ENCODE assay signal across 8 mouse cellular contexts in the genomic region with DNA sequence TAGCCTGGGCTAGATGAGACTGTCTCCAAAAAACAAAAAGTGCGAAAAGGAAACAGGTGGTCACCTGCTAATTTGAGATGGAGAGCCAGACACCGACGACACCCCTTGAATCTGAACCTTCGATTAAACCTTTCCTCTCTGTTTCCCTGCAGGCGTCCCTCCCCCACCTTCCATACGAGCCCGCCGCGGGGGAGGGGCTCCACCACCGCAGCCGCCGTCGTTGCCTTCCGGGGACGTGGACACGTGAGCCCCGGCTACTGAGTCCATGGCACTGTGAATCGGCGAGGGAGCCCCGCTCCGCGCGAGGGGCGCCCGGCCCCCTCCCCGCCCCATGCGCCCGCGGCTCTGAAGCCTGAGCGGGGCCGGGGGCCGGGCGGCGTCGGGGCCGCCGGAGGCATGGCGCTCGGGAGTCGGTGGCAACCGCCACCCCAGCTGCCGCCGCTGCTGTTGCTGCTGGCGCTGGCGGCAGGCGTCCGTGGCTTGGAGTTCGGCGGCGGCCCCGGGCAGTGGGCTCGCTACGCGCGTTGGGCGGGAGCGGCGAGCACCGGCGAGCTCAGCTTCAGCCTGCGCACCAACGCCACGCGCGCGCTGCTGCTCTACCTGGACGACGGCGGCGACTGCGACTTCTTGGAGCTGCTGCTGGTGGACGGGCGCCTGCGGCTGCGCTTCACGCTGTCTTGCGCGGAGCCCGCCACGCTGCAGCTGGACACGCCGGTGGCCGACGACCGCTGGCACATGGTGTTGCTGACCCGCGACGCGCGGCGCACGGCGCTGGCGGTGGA. TPM values are rescaled to one million over a fixed set of nuclear protein-coding genes. Genes with fewer than 3 reads are reported as not detected.
DNase-seq lines count a peak whose midpoint lies in the region; ATAC-seq and TF ChIP-seq lines count a peak whose summit lies in the region.

No protein-coding gene starts in this region.

- H3K9ac ChIP-seq in heart, embryonic 13.5 days: no peak overlapping the region
- H3K9ac ChIP-seq in hindbrain, postnatal 0 days (replicated peaks; ENCODE audit: low read length): peak overlapping the region; percentile 41
- no peak overlapping the region for H3K9ac ChIP-seq in lung, embryonic 16.5 days (ENCODE audit: low read length)
- H3K9ac ChIP-seq in stomach, embryonic 16.5 days (ENCODE audit: low read length): no peak overlapping the region

- H3K4me1 ChIP-seq in heart, embryonic 13.5 days: peaks cover 17% of the 10 kb centered on the region
- H3K4me1 ChIP-seq in hindbrain, postnatal 0 days (ENCODE audit: insufficient read depth, low read length): peaks cover 41% of the 10 kb centered on the region
- peaks cover 13% of the 10 kb centered on the region for H3K4me1 ChIP-seq in lung, embryonic 16.5 days (replicated peaks; ENCODE audit: control insufficient read depth, insufficient read depth, low read length)
- H3K4me1 ChIP-seq in stomach, embryonic 16.5 days (ENCODE audit: control insufficient read depth, insufficient read depth, low read length): peaks cover 9% of the 10 kb centered on the region

- H3K4me2 ChIP-seq in heart, embryonic 13.5 days: peak overlapping the region; percentile 63
- peak overlapping the region; percentile 53 for H3K4me2 ChIP-seq in hindbrain, postnatal 0 days (ENCODE audit: low read depth, low read length)
- peak overlapping the region; percentile 46 for H3K4me2 ChIP-seq in lung, embryonic 16.5 days (ENCODE audit: low read depth, low read length)
- H3K4me2 ChIP-seq in stomach, embryonic 16.5 days (ENCODE audit: low read depth, low read length): peak overlapping the region; percentile 43

- H3K36me3 ChIP-seq in heart, embryonic 13.5 days: no peaks in the 10 kb centered on the region
- no peaks in the 10 kb centered on the region for H3K36me3 ChIP-seq in hindbrain, postnatal 0 days (ENCODE audit: insufficient read depth, low read length)
- no peaks in the 10 kb centered on the region for H3K36me3 ChIP-seq in lung, embryonic 16.5 days (ENCODE audit: control insufficient read depth, insufficient read depth, low read length)
- no peaks in the 10 kb centered on the region for H3K36me3 ChIP-seq in stomach, embryonic 16.5 days (ENCODE audit: control insufficient read depth, insufficient read depth, low read length)

- no peaks in the 10 kb centered on the region for H3K9me3 ChIP-seq in heart, embryonic 13.5 days
- no peaks in the 10 kb centered on the region for H3K9me3 ChIP-seq in hindbrain, postnatal 0 days (ENCODE audit: low read length)
- no peaks in the 10 kb centered on the region for H3K9me3 ChIP-seq in lung, embryonic 16.5 days (ENCODE audit: control insufficient read depth, low read length)
- H3K9me3 ChIP-seq in stomach, embryonic 16.5 days (replicated peaks; ENCODE audit: control insufficient read depth, low read length): no peaks in the 10 kb centered on the region

- no peak overlapping the region for H3K27ac ChIP-seq in heart, embryonic 13.5 days (replicated peaks)
- 0 out of 2 replicates have a peak overlapping the region, but pooled peaks have one; percentile 15 for H3K27ac ChIP-seq in hindbrain, postnatal 0 days
- H3K27ac ChIP-seq in lung, embryonic 16.5 days (ENCODE audit: low read length): no peak overlapping the region
- H3K27ac ChIP-seq in stomach, embryonic 16.5 days (ENCODE audit: low read length): no peak overlapping the region

- no peak for ATAC-seq in heart, embryonic 13.5 days (ENCODE audit: extremely low read depth, insufficient number of reproducible peaks, low FRiP score, low TSS enrichment)
- peak; percentile 28; the same call in 1 of the 2 replicates for ATAC-seq in hindbrain, postnatal 0 days
- peak; percentile 59; the same call in 1 of the 2 replicates for ATAC-seq in lung, embryonic 16.5 days (ENCODE audit: low read depth)
- peak; percentile 59; the same call in 1 of the 2 replicates for ATAC-seq in stomach, embryonic 16.5 days (ENCODE audit: insufficient read depth, low FRiP score)
- ATAC-seq in monocyte, adult 5-6 weeks (replicated peaks; ENCODE audit: insufficient number of reproducible peaks, low FRiP score, low TSS enrichment, poor library complexity, severe bottlenecking): no peak

- DNase-seq in heart, adult 8-10 months (ENCODE audit: low spot score): no peak
- DNase-seq in embryo, embryonic 11 days: peak; percentile 73
- peak; percentile 57 for DNase-seq in hindbrain, postnatal 0 days (ENCODE audit: low spot score)
- no peak for DNase-seq in layer of hippocampus, postnatal 14 days (ENCODE audit: low spot score in 2 of 2)

- H3K4me3 ChIP-seq in heart, embryonic 13.5 days: peak overlapping the region; percentile 42
- H3K4me3 ChIP-seq in hindbrain, postnatal 0 days (ENCODE audit: low read length): peak overlapping the region; percentile 28
- peak overlapping the region; percentile 30 for H3K4me3 ChIP-seq in lung, embryonic 16.5 days (ENCODE audit: low read length)
- H3K4me3 ChIP-seq in stomach, embryonic 16.5 days (replicated peaks; ENCODE audit: low read length): peak overlapping the region; percentile 33

- 1% methylated on average over 87 of the region's 94 CpGs for WGBS in heart, embryonic 13.5 days
- 4% methylated on average over 76 of the region's 94 CpGs for WGBS in hindbrain, postnatal 0 days
- under 1% methylated on average over 74 of the region's 94 CpGs for WGBS in lung, embryonic 16.5 days
- 2% methylated on average over 88 of the region's 94 CpGs for WGBS in stomach, embryonic 16.5 days

- no peak for TF ChIP-seq CTCF in hindbrain, postnatal 0 days (IDR thresholded peaks at IDR 0.05; ENCODE audit: low read depth)

- peaks cover 99% of the 10 kb centered on the region for H3K27me3 ChIP-seq in heart, embryonic 13.5 days (replicated peaks)
- H3K27me3 ChIP-seq in hindbrain, postnatal 0 days (ENCODE audit: insufficient read depth, low read length): no peaks in the 10 kb centered on the region
- peaks cover 56% of the 10 kb centered on the region for H3K27me3 ChIP-seq in lung, embryonic 16.5 days (ENCODE audit: control insufficient read depth, insufficient read depth, low read depth, low read length)
- H3K27me3 ChIP-seq in stomach, embryonic 16.5 days (ENCODE audit: control insufficient read depth, insufficient read depth, low read length): peaks cover 62% of the 10 kb centered on the region

RNA-seq across cellular contexts. Expression of a gene that starts 9.3 kb away (rescaled TPM):
- polyA plus RNA-seq in heart, embryonic 13.5 days (2015; fragmentation: Nextera tagmentation; extraction: Ambion mirVana): 0.52 and 0.70 TPM in 2 replicates
- 1 to 10 TPM; 3.3 to 6.8 (median 4.1) TPM for total RNA-seq in heart, adult 8-10 months (2022)
- 355 and 426 TPM in 2 replicates for total RNA-seq in hindbrain, postnatal 0 days (2014; rRNA removed)
- 54.4 and 60.4 TPM in 2 replicates for polyA plus RNA-seq in hindbrain, postnatal 0 days (2015; fragmentation: Nextera tagmentation; extraction: Ambion mirVana)
- 0.88 and 1.0 TPM in 2 replicates for polyA plus RNA-seq in lung, embryonic 16.5 days (2015; fragmentation: Nextera tagmentation; extraction: Ambion mirVana)
- polyA plus RNA-seq in stomach, embryonic 16.5 days (2015; fragmentation: Nextera tagmentation; extraction: Ambion mirVana): 0.91 and 0.98 TPM in 2 replicates
- 100 to 1,000 TPM; 549 to 577 TPM for total RNA-seq in layer of hippocampus, postnatal 14 days (2021)
- not detected in 3 replicates for total RNA-seq in monocyte, adult 5-6 weeks (2017)

RNA-seq across cellular contexts. Expression of a gene that starts 28.7 kb away (rescaled TPM):
- polyA plus RNA-seq in heart, embryonic 13.5 days (2015; fragmentation: Nextera tagmentation; extraction: Ambion mirVana): 38.4 and 53.6 TPM in 2 replicates
- total RNA-seq in heart, adult 8-10 months (2022): 10 to 100 TPM; 31.2 to 51.0 (median 43.8) TPM
- total RNA-seq in hindbrain, postnatal 0 days (2014; rRNA removed): 250 and 283 TPM in 2 replicates
- polyA plus RNA-seq in hindbrain, postnatal 0 days (2015; fragmentation: Nextera tagmentation; extraction: Ambion mirVana): 230 and 252 TPM in 2 replicates
- 93.7 and 111 TPM in 2 replicates for polyA plus RNA-seq in lung, embryonic 16.5 days (2015; fragmentation: Nextera tagmentation; extraction: Ambion mirVana)
- polyA plus RNA-seq in stomach, embryonic 16.5 days (2015; fragmentation: Nextera tagmentation; extraction: Ambion mirVana): 72.6 and 74.2 TPM in 2 replicates
- total RNA-seq in layer of hippocampus, postnatal 14 days (2021): 10 to 100 TPM; 40.2 to 44.9 TPM
- 260 to 384 TPM (median 349 TPM) in 3 replicates for total RNA-seq in monocyte, adult 5-6 weeks (2017)

RNA-seq across cellular contexts. Expression of a gene that starts 43.6 kb away (rescaled TPM):
- 203 and 219 TPM in 2 replicates for polyA plus RNA-seq in heart, embryonic 13.5 days (2015; fragmentation: Nextera tagmentation; extraction: Ambion mirVana)
- 1,000 to 10,000 TPM; 1,301 to 1,379 (median 1,330) TPM for total RNA-seq in heart, adult 8-10 months (2022)
- total RNA-seq in hindbrain, postnatal 0 days (2014; rRNA removed): 11.9 and 18.3 TPM in 2 replicates
- 10.4 and 12.6 TPM in 2 replicates for polyA plus RNA-seq in hindbrain, postnatal 0 days (2015; fragmentation: Nextera tagmentation; extraction: Ambion mirVana)
- polyA plus RNA-seq in lung, embryonic 16.5 days (2015; fragmentation: Nextera tagmentation; extraction: Ambion mirVana): 28.6 and 36.1 TPM in 2 replicates
- polyA plus RNA-seq in stomach, embryonic 16.5 days (2015; fragmentation: Nextera tagmentation; extraction: Ambion mirVana): 17.7 and 55.0 TPM in 2 replicates
- 10 to 100 TPM; 28.0 to 37.5 TPM for total RNA-seq in layer of hippocampus, postnatal 14 days (2021)
- 4.5 to 17.7 TPM (median 7.7 TPM) in 3 replicates for total RNA-seq in monocyte, adult 5-6 weeks (2017)

Comparison
In these comparisons a context has a peak if more than half of its experiments do, and no peak if none do; other contexts are left out.
1. ATAC-seq: peak in hindbrain, postnatal 0 days (single experiment), lung, embryonic 16.5 days (single experiment) and stomach, embryonic 16.5 days (single experiment); none in heart, embryonic 13.5 days (single experiment) and monocyte, adult 5-6 weeks (single experiment).
2. DNase-seq: peak in embryo, embryonic 11 days (single experiment) and hindbrain, postnatal 0 days (single experiment); none in heart, adult 8-10 months (single experiment) and layer of hippocampus, postnatal 14 days (0 of 2).
3. RNA of a gene that starts 9.3 kb away (total RNA-seq): 549 to 577 TPM in layer of hippocampus, postnatal 14 days and 355 to 426 TPM in hindbrain, postnatal 0 days; 3.3 to 6.8 TPM in heart, adult 8-10 months and not detected in monocyte, adult 5-6 weeks; every median in the first group is over 10 times any median in the second.
4. RNA of a gene that starts 43.6 kb away (total RNA-seq): 1,301 to 1,379 TPM in heart, adult 8-10 months; 28.0 to 37.5 TPM in layer of hippocampus, postnatal 14 days, 11.9 to 18.3 TPM in hindbrain, postnatal 0 days and 4.5 to 17.7 TPM in monocyte, adult 5-6 weeks; every median in the first group is over 10 times any median in the second.
5. Peak in every context shown above with its lines, with median percentiles within 50 percentile points of each other: H3K4me2 ChIP-seq and H3K4me3 ChIP-seq.